Mouse (Mus musculus): Measurements from ENCODE around the gene Aldh1a1. TPM values are rescaled to one million over a fixed set of nuclear protein-coding genes. Genes with fewer than 3 reads are reported as not detected.
"Not testable (repeated sequence)": the region's sequence is repeated elsewhere in the genome, so short reads cannot be mapped to it uniquely, and the experiment has no call there.

Gene Aldh1a1
- polyA plus RNA-seq, 1 experiment from 2014 or later, result 0.95 TPM

GRCm38 (mm10) chr19:20549409-20549808 lies 56.9 kb downstream of the Aldh1a1 start:
- DNase-seq (ENCODE audit: low spot score), result no peak

- no peak for DNase-seq (ENCODE audit: low spot score)
Measured at GRCm38 (mm10) chr19:20555365-20555764, 62.9 kb downstream of the Aldh1a1 start.

GRCm38 (mm10) chr19:20557211-20557610 lies 64.7 kb downstream of the Aldh1a1 start:
- DNase-seq (ENCODE audit: low spot score), result no peak

GRCm38 (mm10) chr19:20558069-20558468 lies 65.6 kb downstream of the Aldh1a1 start:
- DNase-seq (ENCODE audit: low spot score), result no peak

GRCm38 (mm10) chr19:20558544-20558943 lies 66.0 kb downstream of the Aldh1a1 start:
- DNase-seq (ENCODE audit: low spot score), result no peak

GRCm38 (mm10) chr19:20558952-20559351 lies 66.4 kb downstream of the Aldh1a1 start:
- no peak for DNase-seq (ENCODE audit: low spot score)

- DNase-seq (ENCODE audit: low spot score), result no peak
Measured at GRCm38 (mm10) chr19:20559952-20560351, 67.4 kb downstream of the Aldh1a1 start.

GRCm38 (mm10) chr19:20562396-20562795 lies 69.9 kb downstream of the Aldh1a1 start:
- DNase-seq (ENCODE audit: low spot score), result no peak

GRCm38 (mm10) chr19:20566294-20566693 lies 73.8 kb downstream of the Aldh1a1 start:
- no peak for DNase-seq (ENCODE audit: low spot score)

- DNase-seq (ENCODE audit: low spot score), result no peak
Measured at GRCm38 (mm10) chr19:20567039-20567438, 74.5 kb downstream of the Aldh1a1 start.

GRCm38 (mm10) chr19:20576984-20577383 lies 84.5 kb downstream of the Aldh1a1 start:
- DNase-seq (ENCODE audit: low spot score), result no peak

GRCm38 (mm10) chr19:20577429-20577828 lies 84.9 kb downstream of the Aldh1a1 start:
- DNase-seq (ENCODE audit: low spot score), result no peak

- no peak for DNase-seq (ENCODE audit: low spot score)
Measured at GRCm38 (mm10) chr19:20599951-20600350, 107.4 kb downstream of the Aldh1a1 start.

GRCm38 (mm10) chr19:20601739-20602138 lies 109.2 kb downstream of the Aldh1a1 start:
- DNase-seq (ENCODE audit: low spot score), result no peak

- DNase-seq (ENCODE audit: low spot score), result no peak
Measured at GRCm38 (mm10) chr19:20603212-20603611, 110.7 kb downstream of the Aldh1a1 start.

- no peak for DNase-seq (ENCODE audit: low spot score)
Measured at GRCm38 (mm10) chr19:20603866-20604265, 111.4 kb downstream of the Aldh1a1 start.

- no peak for DNase-seq (ENCODE audit: low spot score)
Measured at GRCm38 (mm10) chr19:20614252-20614930, 121.9 kb downstream of the Aldh1a1 start.

GRCm38 (mm10) chr19:20622434-20622833 lies 129.9 kb downstream of the Aldh1a1 start:
- DNase-seq (ENCODE audit: low spot score), result no peak

- no peak for DNase-seq (ENCODE audit: low spot score)
Measured at GRCm38 (mm10) chr19:20623416-20623815, 130.9 kb downstream of the Aldh1a1 start.

GRCm38 (mm10) chr19:20631020-20631419 lies 138.5 kb downstream of the Aldh1a1 start:
- DNase-seq (ENCODE audit: low spot score), result no peak

GRCm38 (mm10) chr19:20633876-20634691 lies 141.6 kb downstream of the Aldh1a1 start:
- no peak for DNase-seq (ENCODE audit: low spot score)

- no peak for DNase-seq (ENCODE audit: low spot score)
Measured at GRCm38 (mm10) chr19:20644346-20644745, 151.8 kb downstream of the Aldh1a1 start.

GRCm38 (mm10) chr19:20647496-20647895 lies 155.0 kb downstream of the Aldh1a1 start:
- not testable (repeated sequence) for DNase-seq (ENCODE audit: low spot score)

All from thymus, postnatal 0 days (tissue).